Comparison of ENCODE assay signal across 41 mouse cellular contexts in genomic region chr15:85546500-85546899, GRCm38 (mm10). TPM values are rescaled to one million over a fixed set of nuclear protein-coding genes. Genes with fewer than 3 reads are reported as not detected.
"Had no signal": no experiment of that assay in that cellular context is flagged by ENCODE, and none has a peak within 500 bp of the region (broad histone marks: within the 10 kb centered on the region; RNA-seq: fewer than 3 reads in every experiment).

No protein-coding gene starts in this region.

- H3K4me2 ChIP-seq: heart, embryonic 11.5 days; heart, embryonic 13.5 days; heart, embryonic 15.5 days; hindbrain, embryonic 13.5 days; hindbrain, embryonic 15.5 days; kidney, embryonic 15.5 days; limb, embryonic 13.5 days; limb, embryonic 15.5 days; liver, embryonic 12.5 days had no signal

- H3K4me1 ChIP-seq: hindbrain, embryonic 15.5 days; limb, embryonic 13.5 days; limb, embryonic 15.5 days; liver, embryonic 12.5 days had no signal

- ATAC-seq: hindbrain, postnatal 0 days; intestine, embryonic 16.5 days; liver, embryonic 12.5 days had no signal

- H3K27ac ChIP-seq: heart, adult 2 months; heart, embryonic 13.5 days; heart, embryonic 15.5 days; hindbrain, embryonic 13.5 days; hindbrain, embryonic 15.5 days; hindbrain, postnatal 0 days; kidney, embryonic 15.5 days; kidney, postnatal 0 days; limb, embryonic 13.5 days; limb, embryonic 15.5 days; liver, embryonic 12.5 days; liver, embryonic 14.5 days had no signal

- H3K27me3 ChIP-seq: heart, embryonic 15.5 days; hindbrain, embryonic 13.5 days; hindbrain, embryonic 15.5 days; kidney, embryonic 15.5 days; limb, embryonic 13.5 days; limb, embryonic 15.5 days had no signal

- H3K36me3 ChIP-seq: heart, embryonic 13.5 days; heart, embryonic 15.5 days; hindbrain, embryonic 13.5 days; hindbrain, embryonic 15.5 days; kidney, embryonic 15.5 days; limb, embryonic 13.5 days; limb, embryonic 15.5 days; liver, embryonic 12.5 days had no signal

- H3K4me3 ChIP-seq: heart, adult 2 months; heart, embryonic 13.5 days; heart, embryonic 15.5 days; hindbrain, embryonic 13.5 days; hindbrain, embryonic 15.5 days; kidney, embryonic 15.5 days; limb, embryonic 13.5 days; limb, embryonic 15.5 days; liver, embryonic 12.5 days had no signal

- H3K9ac ChIP-seq: heart, embryonic 13.5 days; heart, embryonic 15.5 days; hindbrain, embryonic 13.5 days; hindbrain, embryonic 15.5 days; kidney, embryonic 15.5 days; limb, embryonic 13.5 days; limb, embryonic 15.5 days; liver, embryonic 12.5 days; liver, embryonic 14.5 days had no signal

- DNase-seq: gastrocnemius, postnatal 14 days; gastrocnemius, postnatal 36 days; heart, adult 11 months; heart, adult 2 months; heart, postnatal 14 days; heart, postnatal 36 days; kidney, adult 11 months; kidney, adult 2 months; kidney, adult 9 months; kidney, postnatal 14 days; kidney, postnatal 36 days; left cerebral cortex, postnatal 4 days had no signal

- H3K9me3 ChIP-seq: heart, embryonic 13.5 days; heart, embryonic 15.5 days; hindbrain, embryonic 13.5 days; hindbrain, embryonic 15.5 days; kidney, embryonic 15.5 days; limb, embryonic 13.5 days; limb, embryonic 15.5 days; liver, embryonic 12.5 days had no signal

RNA-seq across cellular contexts. Expression of gene Wnt7b, which starts 35.8 kb away (rescaled TPM):
- total RNA-seq: gastrocnemius, postnatal 36 days; hematopoietic stem cell, adult 5-6 weeks had no signal

RNA-seq across cellular contexts. Expression of gene 7530416G11Rik, which starts 43.5 kb away (rescaled TPM):
- total RNA-seq: gastrocnemius, adult 8-10 months; gastrocnemius, postnatal 14 days; gastrocnemius, postnatal 36 days; heart, adult 2 months; heart, postnatal 14 days; heart, postnatal 36 days; hematopoietic stem cell, adult 5-6 weeks; hindbrain, postnatal 0 days; layer of hippocampus, adult 18-20 months; layer of hippocampus, postnatal 14 days; layer of hippocampus, postnatal 36 days; left cerebral cortex, adult 18-20 months; left cerebral cortex, adult 8-10 months; left cerebral cortex, postnatal 10 days; left cerebral cortex, postnatal 25 days; left cerebral cortex, postnatal 4 days; liver, adult 2 months had no signal
- polyA plus RNA-seq: gonadal fat pad, adult 2 months; heart, adult 2 months; heart, embryonic 11.5 days; heart, embryonic 13.5 days; heart, embryonic 15.5 days; heart, postnatal 0 days; hindbrain, embryonic 11.5 days; hindbrain, embryonic 13.5 days; hindbrain, embryonic 15.5 days; hindbrain, postnatal 0 days; intestine, embryonic 14.5 days; intestine, embryonic 16.5 days; kidney, adult 2 months; kidney, embryonic 15.5 days; kidney, postnatal 0 days; large intestine, adult 2 months; limb, embryonic 11.5 days; limb, embryonic 13.5 days; limb, embryonic 15.5 days; liver, adult 2 months; liver, embryonic 12.5 days; liver, embryonic 14.5 days had no signal
